Mouse (Mus musculus) hindbrain, postnatal 0 days (tissue): ENCODE measurements at regions not wholly inside any gene's neighbourhood (a gene's known extent, or its start where the extent isn't known, plus 50 kb on each side); places are given as distances from the start of the nearest gene placed in this dataset.

Experiments
- ATAC-seq: fragments of 200-750 bp; cut with Nextera tagmentation; 2 replicates; pipeline ENCODE4 v1.8.0; 2017; ENCODE audit warnings: mild to moderate bottlenecking, moderate TSS enrichment, moderate library complexity
- DNase-seq: peaks from one replicate; pipeline ENCODE4 v3.0.0-alpha.2; 2015; ENCODE audit warnings: low spot score
- H3K27ac ChIP-seq: fragments of 300-500 bp; sonication (generic); 2 replicates; pipeline ENCODE4 v1.5.1; 2014; ENCODE audit warnings: mild to moderate bottlenecking
- H3K27me3 ChIP-seq: fragments of 300-500 bp; sonication (generic); 2 replicates; pipeline ENCODE4 v1.6.1; 2014; ENCODE audit warnings: low read length, mixed read lengths; ENCODE audit not compliant: insufficient read depth
- H3K36me3 ChIP-seq: fragments of 300-500 bp; sonication (generic); 2 replicates; pipeline ENCODE4 v1.6.1; 2014; ENCODE audit warnings: low read length, mixed read lengths; ENCODE audit not compliant: insufficient read depth
- H3K4me1 ChIP-seq: fragments of 300-500 bp; sonication (generic); 2 replicates; pipeline ENCODE4 v1.6.1; 2014; ENCODE audit warnings: antibody characterized with exemption, low read length, mixed read lengths; ENCODE audit not compliant: insufficient read depth
- H3K4me2 ChIP-seq: fragments of 300-500 bp; sonication (generic); 2 replicates; pipeline ENCODE4 v1.6.1; 2014; ENCODE audit warnings: low read depth, mild to moderate bottlenecking, low read length, moderate library complexity, mixed read lengths
- H3K4me3 ChIP-seq: fragments of 300-500 bp; sonication (generic); 2 replicates; pipeline ENCODE4 v1.5.1; 2014; ENCODE audit warnings: low read length
- H3K9ac ChIP-seq: fragments of 300-500 bp; sonication (generic); replicated peaks from 2 replicates; pipeline ENCODE4 v1.6.1; 2014; ENCODE audit warnings: mild to moderate bottlenecking, low read length, moderate library complexity, mixed read lengths
- H3K9me3 ChIP-seq: fragments of 300-500 bp; sonication (generic); 2 replicates; pipeline ENCODE4 v1.6.1; 2016; ENCODE audit warnings: low read length, mixed read lengths
- CTCF ChIP-seq: IDR thresholded peaks from 2 replicates; pipeline ENCODE4 v1.5.1; 2016; ENCODE audit warnings: antibody characterized with exemption, control low read depth, low read depth
- WGBS: fragments of 180-500 bp; shearing (Covaris S2); extraction: QIAGEN DNeasy Blood & Tissue Kit; methylation state at CpG from one replicate; pipeline ENCODE4 v1.1.7; 2014; 5-methylcytosine and 5-hydroxymethylcytosine counted together

- H3K27me3 ChIP-seq, result no peaks in the 10 kb centered on the region
- 81% methylated on average over 2 of the region's 2 CpGs for WGBS
- H3K9me3 ChIP-seq, result no peaks in the 10 kb centered on the region
- peaks cover 5% of the 10 kb centered on the region; the same call in 1 of the 2 replicates for H3K4me1 ChIP-seq
- no peak overlapping the region for H3K4me3 ChIP-seq
- H3K36me3 ChIP-seq, result no peaks in the 10 kb centered on the region
- no peak for DNase-seq
- no peak overlapping the region for H3K27ac ChIP-seq
- TF ChIP-seq CTCF, result no peak
- no peak overlapping the region for H3K9ac ChIP-seq
- no peak for ATAC-seq
- no peak overlapping the region for H3K4me2 ChIP-seq
Measured at GRCm38 (mm10) chr9:95322031-95322430, 84.5 kb downstream of the Chst2 start.

DNA sequence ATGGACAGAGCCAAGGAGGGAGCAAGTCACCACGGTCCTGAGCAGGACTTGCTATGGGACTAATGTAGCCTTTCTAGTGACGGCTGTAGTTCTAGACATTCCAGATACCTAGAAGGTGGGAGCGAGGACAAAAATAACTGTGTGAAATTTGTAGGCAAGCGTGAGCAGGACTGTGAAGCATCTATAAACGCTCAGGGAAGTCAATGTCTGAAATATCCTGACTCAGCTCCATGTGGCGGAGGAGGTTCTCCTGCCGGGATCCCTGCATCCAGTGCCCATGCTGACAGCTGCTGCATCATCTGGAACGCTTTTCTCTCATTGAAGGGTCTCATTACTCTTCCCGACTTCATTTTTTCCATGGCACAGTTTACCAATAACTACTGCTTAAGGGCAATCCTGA, 87.6 kb downstream of the Chst2 start:
- Histone ChIP-seq H3K27me3 (no peaks in the 10 kb centered on the region), H3K36me3 (no peaks in the 10 kb centered on the region), H3K9me3 (no peaks in the 10 kb centered on the region), H3K9ac (no peak overlapping the region), H3K4me3 (no peak overlapping the region), H3K27ac (no peak overlapping the region), H3K4me1 (peaks cover 5% of the 10 kb centered on the region; the same call in 1 of the 2 replicates), H3K4me2 (no peak overlapping the region)
- no peak for TF ChIP-seq CTCF
- DNase-seq (no peak), ATAC-seq (no peak)
- WGBS, result 89% methylated on average over 9 of the region's 9 CpGs

DNA sequence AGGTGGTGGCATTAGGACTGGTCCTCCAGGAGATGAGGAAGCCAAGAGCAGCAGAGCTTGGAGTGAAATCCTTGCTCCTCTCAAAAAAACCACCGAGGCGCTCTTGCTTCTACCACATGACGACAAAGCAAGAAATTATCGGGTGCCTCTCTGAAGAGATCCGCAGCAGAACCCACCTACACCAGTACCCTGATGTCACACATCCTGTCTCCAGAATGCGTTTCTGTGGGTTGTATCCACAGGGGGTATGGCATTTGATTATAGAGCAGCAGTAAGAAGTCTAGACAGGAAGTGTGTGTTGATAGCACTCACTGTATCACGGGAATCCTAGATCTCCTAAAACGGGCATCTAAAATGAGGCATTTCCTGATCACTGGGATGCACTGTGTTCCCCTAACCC, 89.8 kb downstream of the Chst2 start:
- Histone ChIP-seq H3K4me1 (no peaks in the 10 kb centered on the region), H3K27me3 (no peaks in the 10 kb centered on the region), H3K9me3 (no peaks in the 10 kb centered on the region), H3K4me3 (no peak overlapping the region), H3K9ac (no peak overlapping the region), H3K27ac (no peak overlapping the region), H3K4me2 (no peak overlapping the region), H3K36me3 (no peaks in the 10 kb centered on the region)
- 85% methylated on average over 8 of the region's 8 CpGs for WGBS
- ATAC-seq, result no peak
- DNase-seq, result no peak
- TF ChIP-seq CTCF, result no peak

DNA sequence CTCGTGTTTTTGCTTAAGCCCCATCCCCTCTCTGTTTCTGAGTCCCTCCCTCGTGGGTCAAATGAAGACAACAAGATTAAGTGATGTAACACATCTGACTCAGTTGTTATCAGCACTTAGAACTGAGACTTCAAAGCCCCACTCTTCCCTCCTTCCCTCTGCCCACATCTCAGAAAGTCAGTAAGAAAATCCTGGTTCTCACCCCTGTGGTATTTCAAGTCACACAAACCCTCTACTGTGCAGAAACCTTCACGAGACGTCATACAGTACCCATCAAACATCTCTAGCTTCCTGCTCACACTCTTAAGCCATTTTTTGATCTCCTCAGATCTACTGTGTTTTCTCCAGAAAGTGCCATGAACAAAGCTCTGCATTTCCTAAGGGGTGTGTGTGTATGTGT, 91.4 kb downstream of the Chst2 start:
- no peaks in the 10 kb centered on the region for H3K4me1 ChIP-seq
- no peaks in the 10 kb centered on the region for H3K9me3 ChIP-seq
- no peak overlapping the region for H3K27ac ChIP-seq
- no peaks in the 10 kb centered on the region for H3K36me3 ChIP-seq
- H3K9ac ChIP-seq, result no peak overlapping the region
- no peaks in the 10 kb centered on the region for H3K27me3 ChIP-seq
- WGBS, result 82% methylated on average over 4 of the region's 4 CpGs
- no peak overlapping the region for H3K4me3 ChIP-seq
- no peak for DNase-seq
- H3K4me2 ChIP-seq, result no peak overlapping the region
- TF ChIP-seq CTCF, result no peak
- no peak for ATAC-seq

- no peaks in the 10 kb centered on the region for H3K27me3 ChIP-seq
- ATAC-seq, result no peak
- no peak overlapping the region for H3K27ac ChIP-seq
- no peaks in the 10 kb centered on the region for H3K9me3 ChIP-seq
- no peak overlapping the region for H3K4me2 ChIP-seq
- no peak overlapping the region for H3K9ac ChIP-seq
- H3K4me3 ChIP-seq, result no peak overlapping the region
- WGBS, result 89% methylated on average over 3 of the region's 3 CpGs
- H3K4me1 ChIP-seq, result no peaks in the 10 kb centered on the region
- no peaks in the 10 kb centered on the region for H3K36me3 ChIP-seq
- no peak for TF ChIP-seq CTCF
- no peak for DNase-seq
Measured at GRCm38 (mm10) chr9:95311671-95312070, 94.9 kb downstream of the Chst2 start.

DNA sequence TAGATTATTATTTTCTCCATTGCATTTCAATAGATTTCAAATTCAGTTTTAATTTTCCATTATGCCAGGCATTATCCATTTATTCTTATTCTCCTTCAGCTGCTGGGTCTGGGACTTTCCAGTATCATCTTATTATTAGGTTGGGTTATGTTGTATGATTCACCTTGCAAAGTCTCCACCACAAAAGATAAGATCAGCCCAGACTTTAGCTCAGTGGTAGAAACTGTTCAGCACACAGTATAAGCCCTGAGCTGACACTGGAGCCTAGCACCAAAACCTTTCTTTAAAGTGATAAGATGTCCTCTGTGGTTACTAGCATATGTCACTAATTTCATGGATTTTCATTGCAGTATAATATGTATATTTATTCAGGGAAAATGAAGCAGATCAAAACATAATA, 117.5 kb downstream of the Chst2 start:
- Histone ChIP-seq H3K4me3 (no peak overlapping the region), H3K36me3 (no peaks in the 10 kb centered on the region), H3K27me3 (no peaks in the 10 kb centered on the region), H3K27ac (no peak overlapping the region), H3K4me1 (no peaks in the 10 kb centered on the region), H3K9me3 (no peaks in the 10 kb centered on the region), H3K4me2 (no peak overlapping the region), H3K9ac (no peak overlapping the region)
- no peak for DNase-seq
- no peak for ATAC-seq
- TF ChIP-seq CTCF, result no peak

GRCm38 (mm10) chr9:95282996-95283395, 123.5 kb downstream of the Chst2 start:
- Histone ChIP-seq H3K36me3 (no peaks in the 10 kb centered on the region), H3K27me3 (no peaks in the 10 kb centered on the region), H3K9ac (no peak overlapping the region), H3K9me3 (no peaks in the 10 kb centered on the region), H3K4me3 (no peak overlapping the region), H3K4me2 (no peak overlapping the region), H3K27ac (no peak overlapping the region), H3K4me1 (no peaks in the 10 kb centered on the region)
- DNase-seq (no peak), ATAC-seq (no peak)
- 95% methylated on average over 3 of the region's 3 CpGs for WGBS
- TF ChIP-seq CTCF, result no peak
